Mouse (Mus musculus) erythroblast, embryonic 14.5 days (primary cell): ENCODE measurements around the gene Mylpf.

Experiments used
- GATA1 ChIP-seq: IDR thresholded peaks from 2 replicates; pipeline ENCODE4 v1.6.1; 2012; ENCODE audit warnings: low read length, inconsistent platforms, mixed read lengths
- TAL1 ChIP-seq: IDR thresholded peaks from 3 replicates; pipeline ENCODE4 v1.6.1; 2012; ENCODE audit warnings: low read length, inconsistent platforms, mixed read lengths

DNA sequence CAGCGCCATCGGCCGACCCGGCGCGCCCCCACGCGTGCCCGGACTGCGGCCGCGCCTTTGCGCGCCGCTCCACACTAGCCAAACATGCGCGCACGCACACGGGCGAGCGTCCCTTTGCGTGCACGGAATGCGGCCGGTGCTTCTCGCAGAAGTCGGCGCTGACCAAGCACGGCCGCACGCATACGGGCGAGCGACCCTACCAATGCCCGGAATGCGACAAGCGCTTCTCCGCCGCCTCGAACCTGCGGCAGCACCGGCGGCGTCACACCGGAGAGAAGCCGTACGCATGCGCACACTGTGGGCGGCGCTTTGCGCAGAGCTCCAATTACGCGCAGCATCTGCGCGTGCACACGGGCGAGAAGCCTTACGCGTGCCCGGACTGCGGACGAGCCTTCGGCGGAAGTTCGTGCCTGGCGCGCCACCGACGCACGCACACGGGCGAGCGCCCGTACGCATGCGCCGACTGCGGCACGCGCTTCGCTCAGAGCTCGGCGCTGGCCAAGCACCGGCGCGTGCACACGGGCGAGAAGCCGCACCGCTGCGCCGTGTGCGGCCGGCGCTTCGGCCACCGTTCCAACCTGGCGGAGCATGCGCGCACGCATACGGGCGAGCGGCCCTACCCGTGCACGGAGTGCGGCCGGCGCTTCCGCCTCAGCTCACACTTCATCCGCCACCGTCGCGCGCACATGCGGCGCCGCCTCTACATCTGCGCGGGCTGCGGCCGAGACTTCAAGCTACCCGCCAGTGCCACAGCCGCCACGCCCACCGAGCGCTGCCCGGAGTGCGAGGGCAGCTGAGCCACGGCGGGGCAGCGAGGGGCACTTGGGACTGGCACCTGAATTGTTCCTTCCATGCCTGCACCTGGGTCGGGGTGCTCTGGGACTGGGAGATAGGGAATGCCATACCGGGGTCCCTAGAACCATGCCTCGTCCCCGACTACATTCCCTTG, 45.4 kb downstream of the Mylpf start:
- no peak for TF ChIP-seq GATA1
- no peak for TF ChIP-seq TAL1
